Mouse (Mus musculus) liver, embryonic 12.5 days (tissue): ENCODE results near the gene Ift122. TPM values are rescaled to one million over a fixed set of nuclear protein-coding genes. Genes with fewer than 3 reads are reported as not detected.

Experiments used
- ATAC-seq: fragments of 200-750 bp; cut with Nextera tagmentation; 2 replicates; pipeline ENCODE4 v1.8.0; 2017; ENCODE audit warnings: moderate number of reproducible peaks, mild to moderate bottlenecking, moderate library complexity
- H3K27ac ChIP-seq: fragments of 300-500 bp; sonication (generic); 2 replicates; pipeline ENCODE4 v1.5.1; 2016; ENCODE audit warnings: mild to moderate bottlenecking
- H3K27me3 ChIP-seq: fragments of 300-500 bp; sonication (generic); replicated peaks from 2 replicates; pipeline ENCODE4 v1.6.1; 2016; ENCODE audit warnings: mild to moderate bottlenecking, moderate library complexity
- H3K36me3 ChIP-seq: fragments of 300-500 bp; sonication (generic); 2 replicates; pipeline ENCODE4 v1.6.1; 2016; ENCODE audit warnings: mild to moderate bottlenecking, moderate library complexity
- H3K4me1 ChIP-seq: fragments of 300-500 bp; sonication (generic); 2 replicates; pipeline ENCODE4 v1.6.1; 2016
- H3K4me2 ChIP-seq: fragments of 300-500 bp; sonication (generic); 2 replicates; pipeline ENCODE4 v1.6.1; 2016; ENCODE audit warnings: mild to moderate bottlenecking, moderate library complexity
- H3K4me3 ChIP-seq: fragments of 300-500 bp; sonication (generic); 2 replicates; pipeline ENCODE4 v1.5.1; 2016; ENCODE audit warnings: mild to moderate bottlenecking, moderate library complexity
- H3K9ac ChIP-seq: fragments of 300-500 bp; sonication (generic); 2 replicates; pipeline ENCODE4 v1.6.1; 2016; ENCODE audit warnings: mild to moderate bottlenecking, moderate library complexity
- H3K9me3 ChIP-seq: fragments of 300-500 bp; sonication (generic); replicated peaks from 2 replicates; pipeline ENCODE4 v1.6.1; 2016; ENCODE audit warnings: mild to moderate bottlenecking, moderate library complexity
- whole genome bisulfite sequencing: fragments of 180-500 bp; shearing (Covaris S2); methylation state at CpG from one replicate; pipeline ENCODE4 v1.1.7; 2016; ENCODE audit not compliant: insufficient replicate concordance; 5-methylcytosine and 5-hydroxymethylcytosine counted together
- polyA plus RNA-seq: library from polyadenylated mRNA; unstranded; fragments of >200 nt; fragmentation: Nextera tagmentation; extraction: Ambion mirVana; gene quantifications from 2 replicates; pipeline ENCODE4 v1.2.1, GENCODE M21; 2016

Ift122 gene
- polyA plus RNA-seq, 1 experiment from 2014 or later = 5.3 TPM

DNA sequence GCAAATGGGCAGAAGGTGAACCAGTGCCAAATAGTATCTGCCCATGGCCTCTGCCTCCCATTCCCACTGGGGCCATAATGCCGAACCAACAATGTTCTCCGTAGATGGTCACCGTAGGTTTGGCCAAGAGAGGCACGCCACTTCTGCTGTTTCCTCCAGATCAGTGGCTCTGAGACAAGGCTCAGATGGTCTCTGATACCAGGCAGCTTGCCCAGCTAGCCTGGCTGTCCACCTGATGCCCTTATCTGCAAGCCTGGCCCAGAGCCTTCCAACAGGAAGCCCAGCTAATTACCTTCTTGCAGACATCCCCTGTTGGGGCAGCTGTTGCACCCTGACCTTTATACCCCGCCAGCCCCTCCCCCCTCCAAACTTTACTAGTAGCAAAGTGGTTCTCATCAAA lies 114.8 kb downstream of the Ift122 start:
- H3K36me3 ChIP-seq = peaks cover 6% of the 10 kb centered on the region; the same call in 1 of the 2 replicates
- WGBS = 70% methylated on average over 5 of the region's 5 CpGs
- no peak overlapping the region for H3K27ac ChIP-seq
- peaks cover 6% of the 10 kb centered on the region; the same call in 1 of the 2 replicates for H3K27me3 ChIP-seq
- H3K9me3 ChIP-seq = no peaks in the 10 kb centered on the region
- ATAC-seq = no peak
- no peak overlapping the region for H3K4me3 ChIP-seq
- H3K4me2 ChIP-seq = no peak overlapping the region
- peaks cover 21% of the 10 kb centered on the region; the same call in 1 of the 2 replicates for H3K4me1 ChIP-seq
- H3K9ac ChIP-seq = no peak overlapping the region

DNA sequence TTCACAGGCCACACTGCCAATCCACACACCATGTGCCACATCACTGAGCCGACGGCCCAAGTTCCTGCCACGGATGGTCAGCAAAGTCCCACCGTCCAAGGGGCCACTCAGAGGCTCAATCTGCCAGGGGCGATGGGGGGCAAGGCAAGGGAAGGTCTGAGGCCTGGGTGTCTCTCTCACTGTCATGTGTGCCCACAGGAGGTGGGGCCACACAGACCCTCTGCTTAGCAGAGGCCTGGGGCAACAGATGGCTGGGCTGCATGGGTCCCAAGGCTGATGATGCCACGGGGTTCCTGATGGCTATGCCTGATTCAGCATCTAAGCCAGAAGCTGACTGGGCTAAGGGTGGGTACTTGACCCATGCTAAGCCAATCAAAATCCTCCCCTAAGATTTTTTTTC lies 115.4 kb downstream of the Ift122 start:
- H3K4me1 ChIP-seq = peaks cover 23% of the 10 kb centered on the region; the same call in 1 of the 2 replicates
- WGBS = 71% methylated on average over 6 of the region's 6 CpGs
- no peak overlapping the region for H3K27ac ChIP-seq
- peaks cover 3% of the 10 kb centered on the region; the same call in 1 of the 2 replicates for H3K36me3 ChIP-seq
- no peak overlapping the region for H3K9ac ChIP-seq
- peaks cover under 1% of the 10 kb centered on the region; the same call in 1 of the 2 replicates for H3K27me3 ChIP-seq
- no peak for ATAC-seq
- no peak overlapping the region for H3K4me2 ChIP-seq
- H3K9me3 ChIP-seq = no peaks in the 10 kb centered on the region
- H3K4me3 ChIP-seq = no peak overlapping the region

DNA sequence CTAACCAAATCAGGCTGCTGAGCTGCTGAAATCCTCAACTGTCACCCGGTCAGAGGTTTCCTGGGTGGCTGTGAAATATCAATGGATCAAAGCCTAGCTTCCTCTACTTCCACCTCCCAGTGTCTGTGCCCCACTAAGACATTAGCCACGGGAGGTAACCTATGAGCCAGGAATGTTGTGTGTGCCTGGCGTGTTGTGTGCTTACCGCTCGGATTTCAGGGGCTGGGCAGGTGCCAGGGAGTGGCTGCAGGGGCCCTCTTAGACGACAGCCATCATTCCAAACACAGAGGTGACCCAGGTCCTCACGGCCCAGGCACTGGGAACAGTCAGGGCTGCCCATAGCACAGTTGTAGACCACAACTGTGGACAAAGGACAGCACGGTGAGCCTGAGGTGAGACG lies 115.8 kb downstream of the Ift122 start:
- H3K9me3 ChIP-seq = no peaks in the 10 kb centered on the region
- H3K27ac ChIP-seq = no peak overlapping the region
- no peaks in the 10 kb centered on the region for H3K27me3 ChIP-seq
- H3K4me2 ChIP-seq = no peak overlapping the region
- ATAC-seq = no peak
- H3K9ac ChIP-seq = no peak overlapping the region
- peaks cover under 1% of the 10 kb centered on the region; the same call in 1 of the 2 replicates for H3K36me3 ChIP-seq
- no peak overlapping the region for H3K4me3 ChIP-seq
- H3K4me1 ChIP-seq = peaks cover 23% of the 10 kb centered on the region; the same call in 1 of the 2 replicates
- 68% methylated on average over 9 of the region's 9 CpGs for whole genome bisulfite sequencing

GRCm38 (mm10) chr6:115969952-115970351 lies 116.7 kb downstream of the Ift122 start:
- ATAC-seq = no peak
- no peaks in the 10 kb centered on the region for H3K27me3 ChIP-seq
- peaks cover 23% of the 10 kb centered on the region; the same call in 1 of the 2 replicates for H3K4me1 ChIP-seq
- H3K9me3 ChIP-seq = no peaks in the 10 kb centered on the region
- 37% methylated on average over 4 of the region's 6 CpGs for WGBS
- H3K36me3 ChIP-seq = no peaks in the 10 kb centered on the region; the same call in 1 of the 2 replicates
- no peak overlapping the region for H3K4me3 ChIP-seq
- H3K27ac ChIP-seq = no peak overlapping the region
- no peak overlapping the region for H3K9ac ChIP-seq
- H3K4me2 ChIP-seq = no peak overlapping the region

- H3K9me3 ChIP-seq = no peaks in the 10 kb centered on the region
- H3K27me3 ChIP-seq = no peaks in the 10 kb centered on the region
- WGBS = 71% methylated on average over 13 of the region's 13 CpGs
- H3K4me1 ChIP-seq = peaks cover 23% of the 10 kb centered on the region; the same call in 1 of the 2 replicates
- no peak overlapping the region for H3K27ac ChIP-seq
- no peaks in the 10 kb centered on the region; the same call in none of the 2 replicates for H3K36me3 ChIP-seq
- H3K9ac ChIP-seq = no peak overlapping the region
- ATAC-seq = no peak
- H3K4me3 ChIP-seq = no peak overlapping the region
- H3K4me2 ChIP-seq = no peak overlapping the region
Measured at GRCm38 (mm10) chr6:115971273-115972060, 118.2 kb downstream of the Ift122 start.

GRCm38 (mm10) chr6:115972083-115972764 lies 119.0 kb downstream of the Ift122 start:
- no peak overlapping the region for H3K9ac ChIP-seq
- 66% methylated on average over 7 of the region's 7 CpGs for WGBS
- peaks cover under 1% of the 10 kb centered on the region for H3K36me3 ChIP-seq
- ATAC-seq = no peak
- no peaks in the 10 kb centered on the region for H3K9me3 ChIP-seq
- H3K4me2 ChIP-seq = no peak overlapping the region
- H3K4me3 ChIP-seq = no peak overlapping the region
- H3K27ac ChIP-seq = no peak overlapping the region
- no peaks in the 10 kb centered on the region for H3K27me3 ChIP-seq
- peaks cover 23% of the 10 kb centered on the region; the same call in 1 of the 2 replicates for H3K4me1 ChIP-seq

DNA sequence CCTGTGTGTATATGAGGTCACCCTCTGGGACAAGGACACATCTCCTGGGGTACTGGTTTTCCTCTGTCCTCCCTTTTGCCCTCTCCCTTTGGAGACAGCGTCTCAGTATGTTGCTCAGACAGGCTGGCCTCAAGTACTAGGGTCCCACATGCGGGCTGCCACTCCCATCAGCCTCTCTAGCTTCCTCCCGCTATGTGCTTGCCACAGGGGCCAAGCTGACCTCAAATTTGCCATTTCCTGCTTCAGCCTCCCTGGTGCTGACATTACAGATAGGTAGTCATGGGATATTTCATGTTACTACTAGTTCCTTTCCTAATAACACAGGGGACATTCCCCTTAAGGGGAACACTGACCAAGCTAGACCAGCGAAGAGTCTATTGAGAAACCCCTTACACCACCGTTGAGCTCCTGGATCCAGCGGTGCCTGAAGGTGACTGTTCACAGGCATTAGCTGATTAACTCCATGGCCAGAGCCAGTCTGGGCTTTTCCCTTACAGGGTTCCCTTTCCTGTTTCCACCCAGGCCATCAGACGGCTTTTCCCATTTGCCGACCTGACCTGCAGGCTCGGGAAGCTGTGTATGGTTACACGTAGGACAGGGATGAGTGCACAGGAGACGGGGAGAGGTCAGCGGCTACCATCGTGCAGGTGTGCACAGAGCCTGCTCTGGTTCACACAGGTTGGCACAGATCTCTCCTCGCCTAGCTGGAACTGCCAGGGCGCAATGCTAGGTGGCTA lies 120.0 kb downstream of the Ift122 start:
- Histone ChIP-seq H3K9ac (no peak overlapping the region), H3K36me3 (peaks cover 3% of the 10 kb centered on the region), H3K27me3 (no peaks in the 10 kb centered on the region), H3K4me1 (peaks cover 22% of the 10 kb centered on the region; the same call in 1 of the 2 replicates), H3K27ac (no peak overlapping the region), H3K4me3 (no peak overlapping the region), H3K9me3 (no peaks in the 10 kb centered on the region), H3K4me2 (no peak overlapping the region)
- WGBS = 75% methylated on average over 15 of the region's 15 CpGs
- no peak for ATAC-seq

DNA sequence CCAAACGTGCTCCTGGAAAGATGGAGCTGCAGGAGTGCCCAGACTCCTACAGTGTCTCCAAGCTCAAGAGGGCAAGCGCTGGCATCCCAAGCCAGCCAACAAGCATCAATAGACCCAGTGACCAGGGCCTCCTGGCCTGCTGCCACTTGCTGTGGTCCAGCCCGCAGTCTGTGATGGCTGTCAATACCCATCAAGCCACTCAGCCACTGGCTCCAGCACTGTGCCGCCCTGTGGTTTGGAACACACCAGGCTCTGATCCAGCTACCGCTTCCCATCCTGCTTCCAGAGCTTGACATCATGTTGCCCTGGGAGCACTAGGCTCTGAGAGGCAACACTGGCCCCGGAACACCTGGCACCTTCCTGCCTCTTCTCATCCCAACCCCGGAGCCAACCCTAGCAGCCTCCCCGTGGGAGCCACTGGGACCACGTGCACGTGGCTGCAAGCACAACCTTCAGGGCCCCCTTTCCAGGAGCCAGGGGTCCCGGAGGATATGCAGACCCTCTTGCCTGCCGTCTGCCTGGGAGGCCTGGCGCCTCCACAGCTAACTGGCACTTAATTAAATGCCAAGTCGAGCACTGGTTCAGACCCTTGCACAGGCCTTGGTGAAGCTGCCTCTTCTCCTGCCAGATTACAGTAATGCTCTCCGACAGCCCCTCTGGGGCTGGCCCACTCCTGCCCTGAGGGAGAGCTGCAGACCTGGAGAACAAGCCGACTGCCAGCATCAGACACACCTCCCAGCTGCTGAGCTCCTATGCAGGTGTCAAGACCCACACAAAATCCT lies 120.8 kb downstream of the Ift122 start:
- H3K27me3 ChIP-seq = no peaks in the 10 kb centered on the region
- H3K36me3 ChIP-seq = peaks cover 3% of the 10 kb centered on the region
- no peaks in the 10 kb centered on the region for H3K9me3 ChIP-seq
- H3K27ac ChIP-seq = no peak overlapping the region
- no peak overlapping the region for H3K4me2 ChIP-seq
- 75% methylated on average over 16 of the region's 16 CpGs for WGBS
- no peak for ATAC-seq
- H3K4me1 ChIP-seq = peaks cover 17% of the 10 kb centered on the region; the same call in 1 of the 2 replicates
- no peak overlapping the region for H3K9ac ChIP-seq
- H3K4me3 ChIP-seq = no peak overlapping the region

GRCm38 (mm10) chr6:115975606-115976005 lies 122.3 kb downstream of the Ift122 start:
- 65% methylated on average over 8 of the region's 8 CpGs for WGBS
- Histone ChIP-seq H3K36me3 (peaks cover 3% of the 10 kb centered on the region), H3K4me1 (peaks cover 17% of the 10 kb centered on the region; the same call in 1 of the 2 replicates), H3K27ac (no peak overlapping the region), H3K9ac (no peak overlapping the region), H3K4me3 (no peak overlapping the region), H3K4me2 (no peak overlapping the region), H3K27me3 (no peaks in the 10 kb centered on the region), H3K9me3 (no peaks in the 10 kb centered on the region)
- ATAC-seq = no peak
